Mouse (Mus musculus) hematopoietic multipotent progenitor cell, adult 10-12 weeks (in vitro differentiated cells): ENCODE data around the gene Vmn1r39. TPM values are rescaled to one million over a fixed set of nuclear protein-coding genes. Genes with fewer than 3 reads are reported as not detected.

Source experiments
- polyA plus RNA-seq: library from polyadenylated mRNA; stranded (reverse); fragments of >175 nt; gene quantifications from 2 replicates; pipeline ENCODE4 v1.2.3, GENCODE M21; 2012; ENCODE audit warnings: low replicate concordance

Vmn1r39 gene
- 0.12 TPM in 1 of 2 replicates, not detected in the other for polyA plus RNA-seq

GRCm38 (mm10) chr6:66810509-66810908 is at the start of gene Vmn1r39:
Gene Vmn1r39, minus strand, starts transcription at chr6:66810609.

GRCm38 (mm10) chr6:66782527-66782926 is 27.9 kb downstream of the Vmn1r39 start, which contains the start of gene Vmn1r38:
Gene Vmn1r38, minus strand, starts transcription at chr6:66782627.

Other genes starting within 250 kb of the Vmn1r39 start
- gene Vmn1r33, start 192.3 kb downstream of the Vmn1r39 start, polyA plus RNA-seq, result not detected in 2 replicates
- not detected in 2 replicates for gene Vmn1r34, start 166.7 kb downstream of the Vmn1r39 start, polyA plus RNA-seq
- gene Vmn1r35, start 124.7 kb downstream of the Vmn1r39 start, polyA plus RNA-seq, result not detected in 2 replicates
- gene Vmn1r36, start 91.4 kb downstream of the Vmn1r39 start, polyA plus RNA-seq, result not detected in 2 replicates
- not detected in 2 replicates for gene Vmn1r37, start 81.2 kb downstream of the Vmn1r39 start, polyA plus RNA-seq
- not detected in 2 replicates for gene Vmn1r38, start 28.0 kb downstream of the Vmn1r39 start, polyA plus RNA-seq
- gene Gng12, start 85.8 kb upstream of the Vmn1r39 start, polyA plus RNA-seq, result 7.7 and 7.9 TPM in 2 replicates
- gene Gadd45a, start 226.8 kb upstream of the Vmn1r39 start, polyA plus RNA-seq, result 55.6 and 76.6 TPM in 2 replicates